Mouse (Mus musculus) forebrain, embryonic 10.5 days (tissue): ENCODE data around the gene Slc13a1. TPM values are rescaled to one million over a fixed set of nuclear protein-coding genes. Genes with fewer than 3 reads are reported as not detected.
"Not testable (repeated sequence)": the region's sequence is repeated elsewhere in the genome, so short reads cannot be mapped to it uniquely, and the experiment has no call there.

Experiments used
- DNase-seq: peaks from one replicate; pipeline ENCODE4 v3.0.0-alpha.2; 2017; ENCODE audit warnings: low spot score; ENCODE audit errors: extremely low spot score
- H3K27ac ChIP-seq: fragments of 300-500 bp; sonication (generic); 2 replicates; pipeline ENCODE4 v1.5.1; 2016; ENCODE audit warnings: mild to moderate bottlenecking
- H3K27me3 ChIP-seq: fragments of 300-500 bp; sonication (generic); 2 replicates; pipeline ENCODE4 v1.6.1; 2016; ENCODE audit warnings: mild to moderate bottlenecking; ENCODE audit not compliant: poor library complexity, severe bottlenecking
- H3K36me3 ChIP-seq: fragments of 300-500 bp; sonication (generic); replicated peaks from 2 replicates; pipeline ENCODE4 v1.6.1; 2016; ENCODE audit warnings: mild to moderate bottlenecking, moderate library complexity
- H3K4me1 ChIP-seq: fragments of 300-500 bp; sonication (generic); 2 replicates; pipeline ENCODE4 v1.6.1; 2016
- H3K4me3 ChIP-seq: fragments of 300-500 bp; sonication (generic); 2 replicates; pipeline ENCODE4 v1.5.1; 2016; ENCODE audit warnings: mild to moderate bottlenecking, moderate library complexity
- H3K9me3 ChIP-seq: fragments of 300-500 bp; sonication (generic); 2 replicates; pipeline ENCODE4 v1.6.1; 2016; ENCODE audit warnings: mild to moderate bottlenecking, moderate library complexity
- WGBS: fragments of 180-500 bp; shearing (Covaris S2); methylation state at CpG from one replicate; pipeline ENCODE4 v1.1.7; 2016; 5-methylcytosine and 5-hydroxymethylcytosine counted together
- polyA plus RNA-seq: library from polyadenylated mRNA; unstranded; fragments of >200 nt; fragmentation: Nextera tagmentation; extraction: Ambion mirVana; gene quantifications from 2 replicates; pipeline ENCODE4 v1.2.1, GENCODE M21; 2016

Slc13a1 gene
- 0.05 and 0.20 TPM in 2 replicates for polyA plus RNA-seq

DNA sequence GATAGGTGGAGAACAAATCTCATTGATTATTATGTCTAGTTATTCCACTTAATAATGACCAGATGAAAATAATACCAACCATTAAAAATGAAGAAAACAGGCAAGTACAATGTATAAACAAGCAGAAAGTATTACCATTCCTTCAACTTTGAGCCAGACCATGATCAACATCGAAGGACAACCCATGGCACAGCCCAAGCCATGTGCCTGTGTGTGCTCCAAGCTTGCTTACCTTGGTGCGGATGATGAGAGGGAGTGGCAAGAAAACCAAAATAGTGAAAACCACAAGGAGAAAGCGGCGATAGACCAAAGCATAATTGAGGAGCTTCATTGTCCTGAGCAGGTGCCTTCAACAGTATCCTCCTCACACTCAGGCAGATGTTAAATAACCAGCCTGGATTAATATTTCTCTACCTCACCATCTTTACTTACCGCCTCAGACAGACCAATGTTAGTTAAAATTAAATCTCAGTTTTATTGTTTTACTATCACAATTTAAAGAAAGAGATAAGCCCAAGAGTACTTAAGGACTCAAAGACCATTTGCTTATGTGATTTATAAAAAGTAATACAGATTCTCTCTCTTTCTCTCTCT, at the start of gene Slc13a1:
Gene Slc13a1, minus strand, starts transcription at position 359 of the 594 bp plus-strand sequence.
- H3K4me3 ChIP-seq, result no peak within 1 kb of the TSS
- H3K4me1 ChIP-seq, result 0 out of 2 replicates have a peak, but pooled peaks cover 4% of the 10 kb centered on the region
- no peak within 1 kb of the TSS for H3K27ac ChIP-seq
- DNase-seq, result no peak
- no peaks in the 10 kb centered on the region for H3K9me3 ChIP-seq
- no peaks in the 10 kb centered on the region for H3K36me3 ChIP-seq
- no peaks in the 10 kb centered on the region for H3K27me3 ChIP-seq
- 92% methylated on average over 5 of the region's 5 CpGs for WGBS

GRCm38 (mm10) chr6:24207866-24208265, 40.0 kb upstream of the Slc13a1 start:
- Histone ChIP-seq H3K4me3 (no peak overlapping the region), H3K27me3 (no peaks in the 10 kb centered on the region), H3K27ac (no peak overlapping the region), H3K4me1 (no peaks in the 10 kb centered on the region), H3K36me3 (no peaks in the 10 kb centered on the region), H3K9me3 (no peaks in the 10 kb centered on the region)
- WGBS, result 84% methylated on average over 3 of the region's 3 CpGs
- no peak for DNase-seq

- H3K27ac ChIP-seq, result no peak overlapping the region
- no peak overlapping the region for H3K4me3 ChIP-seq
- no peaks in the 10 kb centered on the region for H3K36me3 ChIP-seq
- H3K4me1 ChIP-seq, result peaks cover 13% of the 10 kb centered on the region
- no peak for DNase-seq
- H3K9me3 ChIP-seq, result no peaks in the 10 kb centered on the region
- WGBS, result 90% methylated on average over 6 of the region's 6 CpGs
- no peaks in the 10 kb centered on the region for H3K27me3 ChIP-seq
Measured at GRCm38 (mm10) chr6:24202226-24202625, 34.3 kb upstream of the Slc13a1 start.

GRCm38 (mm10) chr6:24200644-24201484, 33.0 kb upstream of the Slc13a1 start:
- H3K27ac ChIP-seq, result no peak overlapping the region
- H3K27me3 ChIP-seq, result no peaks in the 10 kb centered on the region
- peaks cover 18% of the 10 kb centered on the region for H3K4me1 ChIP-seq
- WGBS, result 66% methylated on average over 12 of the region's 12 CpGs
- H3K36me3 ChIP-seq, result no peaks in the 10 kb centered on the region
- H3K9me3 ChIP-seq, result no peaks in the 10 kb centered on the region
- no peak for DNase-seq
- H3K4me3 ChIP-seq, result no peak overlapping the region

DNA sequence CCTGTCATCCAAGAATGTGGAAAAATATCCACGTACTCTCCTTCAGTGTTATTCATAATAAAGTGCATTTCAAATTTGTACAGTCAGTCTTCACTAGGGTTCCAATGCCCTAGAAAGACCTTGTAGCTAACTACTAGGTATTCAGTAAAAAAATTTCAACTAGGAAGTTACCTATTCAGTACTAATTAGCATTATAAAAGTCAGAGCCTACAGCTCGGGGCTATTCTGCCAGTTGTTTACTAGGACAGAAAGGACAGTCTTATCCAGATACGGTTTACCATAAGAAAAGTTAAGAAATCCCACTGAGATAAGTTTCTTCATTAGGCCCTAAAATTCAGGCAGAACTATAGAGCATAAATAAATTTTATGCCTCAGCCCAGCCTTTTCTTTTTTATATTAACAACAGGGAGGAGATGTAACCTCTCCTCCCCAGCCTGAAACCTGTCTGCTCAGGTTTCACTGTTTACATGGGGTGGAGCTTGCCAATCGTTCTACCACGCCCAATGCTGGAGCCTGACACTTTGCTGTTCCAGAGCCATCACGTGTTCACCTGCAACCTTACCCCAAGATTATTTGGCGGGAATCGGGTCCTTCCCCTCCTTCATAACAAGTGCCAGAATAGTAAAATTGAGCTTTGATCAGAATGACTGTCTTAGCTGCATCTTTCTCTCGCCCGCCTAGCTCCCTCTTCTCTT, 29.8 kb upstream of the Slc13a1 start:
- H3K4me3 ChIP-seq, H3K27me3 ChIP-seq, H3K36me3 ChIP-seq, H3K27ac ChIP-seq, DNase-seq, H3K9me3 ChIP-seq: not testable (repeated sequence)
- WGBS, result 88% methylated on average over 10 of the region's 10 CpGs
- H3K4me1 ChIP-seq, result peaks cover 18% of the 10 kb centered on the region

DNA sequence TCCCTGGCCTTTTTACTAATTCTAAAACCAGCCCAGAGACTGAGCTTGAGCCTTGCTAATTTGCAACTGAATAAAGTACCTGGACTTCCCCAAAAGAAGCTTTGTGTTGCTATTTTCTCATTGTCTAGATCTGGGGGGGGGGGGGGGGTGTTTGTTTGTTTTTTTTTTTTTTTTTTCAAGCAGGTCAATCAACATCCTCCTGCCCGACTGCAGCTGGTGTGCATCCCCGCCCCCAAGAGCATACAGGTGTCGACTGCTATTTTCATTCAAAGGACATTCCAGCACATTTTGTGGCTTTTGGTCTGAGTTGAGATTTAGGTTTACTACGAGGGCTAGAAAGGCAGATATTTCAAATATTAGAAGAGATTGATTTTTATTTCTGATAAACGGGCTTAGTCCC, 28.5 kb upstream of the Slc13a1 start:
- WGBS, result 36% methylated on average over 5 of the region's 5 CpGs
- not testable (repeated sequence) for H3K27me3 ChIP-seq, H3K4me3 ChIP-seq, DNase-seq, H3K27ac ChIP-seq, H3K36me3 ChIP-seq, H3K9me3 ChIP-seq
- peaks cover 15% of the 10 kb centered on the region for H3K4me1 ChIP-seq

- no peaks in the 10 kb centered on the region for H3K4me1 ChIP-seq
- 90% methylated on average over 3 of the region's 3 CpGs for WGBS
- DNase-seq, result no peak
- no peaks in the 10 kb centered on the region for H3K36me3 ChIP-seq
- no peak overlapping the region for H3K27ac ChIP-seq
- no peaks in the 10 kb centered on the region for H3K27me3 ChIP-seq
- no peak overlapping the region for H3K4me3 ChIP-seq
- no peaks in the 10 kb centered on the region for H3K9me3 ChIP-seq
Measured at GRCm38 (mm10) chr6:24183439-24183838, 15.5 kb upstream of the Slc13a1 start.

DNA sequence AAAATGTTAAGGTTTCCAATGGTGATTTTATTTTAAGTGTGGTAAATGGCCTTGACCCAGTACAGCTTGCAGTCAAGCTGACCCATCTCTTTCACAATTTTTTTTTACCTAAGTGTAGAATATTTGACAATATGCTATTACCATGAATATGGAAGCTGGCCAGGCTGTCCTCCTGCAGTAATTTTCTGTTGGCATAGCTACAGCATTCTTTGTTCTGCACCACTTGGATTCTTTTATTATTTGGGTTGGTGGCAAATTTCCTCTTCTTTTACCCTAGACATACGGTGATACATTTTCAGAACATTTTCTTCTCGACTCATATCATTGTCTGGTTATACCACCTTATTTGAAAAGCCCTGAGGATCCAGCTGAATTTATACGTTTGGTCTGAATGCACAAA, 7.5 kb upstream of the Slc13a1 start:
- no peak for DNase-seq
- 92% methylated on average over 3 of the region's 3 CpGs for whole genome bisulfite sequencing
- Histone ChIP-seq H3K4me1 (no peaks in the 10 kb centered on the region), H3K36me3 (no peaks in the 10 kb centered on the region), H3K4me3 (no peak overlapping the region), H3K27me3 (no peaks in the 10 kb centered on the region), H3K27ac (no peak overlapping the region), H3K9me3 (no peaks in the 10 kb centered on the region)

- Histone ChIP-seq H3K4me3 (no peak overlapping the region), H3K27me3 (no peaks in the 10 kb centered on the region), H3K36me3 (no peaks in the 10 kb centered on the region), H3K9me3 (no peaks in the 10 kb centered on the region), H3K27ac (no peak overlapping the region), H3K4me1 (0 out of 2 replicates have a peak, but pooled peaks cover 4% of the 10 kb centered on the region)
- no peak for DNase-seq
Measured at GRCm38 (mm10) chr6:24173951-24174350, 6.1 kb upstream of the Slc13a1 start.

- Histone ChIP-seq H3K4me3 (no peak overlapping the region), H3K36me3 (no peaks in the 10 kb centered on the region), H3K9me3 (no peaks in the 10 kb centered on the region), H3K27ac (no peak overlapping the region), H3K4me1 (0 out of 2 replicates have a peak, but pooled peaks cover 4% of the 10 kb centered on the region), H3K27me3 (no peaks in the 10 kb centered on the region)
- WGBS, result 70% methylated on average over 2 of the region's 2 CpGs
- DNase-seq, result no peak
Measured at GRCm38 (mm10) chr6:24172736-24173135, 4.8 kb upstream of the Slc13a1 start.

DNA sequence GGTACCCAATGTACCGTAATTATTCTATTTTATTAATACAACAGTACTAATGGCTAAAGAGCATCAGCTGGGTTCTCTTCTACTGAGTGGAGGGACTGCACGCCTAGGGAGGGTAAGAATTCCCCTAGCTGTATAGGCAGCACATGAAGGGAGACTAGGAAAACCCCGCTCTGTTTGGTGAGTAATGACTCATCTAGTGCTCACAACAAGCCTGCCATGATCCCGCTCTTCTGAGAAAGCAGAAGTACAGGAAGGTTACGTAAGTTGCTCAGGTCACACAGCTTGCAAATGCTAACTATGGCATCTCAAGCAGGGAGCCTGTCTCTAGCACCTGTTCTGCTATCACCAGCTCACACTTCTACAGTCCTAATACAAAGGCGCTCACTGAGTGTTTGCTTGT, 1.1 kb downstream of the Slc13a1 start:
- no peaks in the 10 kb centered on the region for H3K36me3 ChIP-seq
- H3K27ac ChIP-seq, result no peak overlapping the region
- H3K4me3 ChIP-seq, result no peak overlapping the region
- 0 out of 2 replicates have a peak, but pooled peaks cover 4% of the 10 kb centered on the region for H3K4me1 ChIP-seq
- no peaks in the 10 kb centered on the region for H3K27me3 ChIP-seq
- no peaks in the 10 kb centered on the region for H3K9me3 ChIP-seq
- no peak for DNase-seq
- WGBS, result 93% methylated on average over 6 of the region's 6 CpGs

DNA sequence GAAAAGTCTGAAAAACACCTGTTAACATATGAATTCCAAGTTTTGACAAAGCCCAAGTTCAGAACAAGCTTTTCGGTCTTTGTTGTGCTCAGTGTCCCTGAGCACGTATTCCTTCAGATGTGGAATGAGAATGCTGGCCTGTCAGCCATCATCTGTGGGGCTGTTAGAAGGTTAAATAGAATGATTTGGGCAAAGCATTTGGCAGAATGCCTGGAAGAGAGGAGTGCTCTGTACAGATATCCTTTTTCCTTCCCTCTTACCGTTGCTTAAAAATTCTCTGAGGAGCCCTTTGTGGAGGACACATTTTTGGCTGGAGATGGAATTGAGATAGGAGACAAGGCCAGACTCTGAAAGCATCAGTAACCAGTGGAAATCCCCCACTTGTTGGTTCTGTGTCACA, 2.6 kb downstream of the Slc13a1 start:
- Histone ChIP-seq H3K27me3 (no peaks in the 10 kb centered on the region), H3K36me3 (no peaks in the 10 kb centered on the region), H3K27ac (no peak overlapping the region), H3K9me3 (no peaks in the 10 kb centered on the region), H3K4me3 (no peak overlapping the region), H3K4me1 (0 out of 2 replicates have a peak, but pooled peaks cover 4% of the 10 kb centered on the region)
- DNase-seq, result no peak
- 87% methylated on average over 3 of the region's 3 CpGs for WGBS

GRCm38 (mm10) chr6:24159795-24160194, 8.1 kb downstream of the Slc13a1 start:
- no peaks in the 10 kb centered on the region for H3K4me1 ChIP-seq
- no peak overlapping the region for H3K4me3 ChIP-seq
- H3K9me3 ChIP-seq, result no peaks in the 10 kb centered on the region
- no peak overlapping the region for H3K27ac ChIP-seq
- no peaks in the 10 kb centered on the region for H3K27me3 ChIP-seq
- WGBS, result 65% methylated on average over 1 of the region's 1 CpGs
- no peaks in the 10 kb centered on the region for H3K36me3 ChIP-seq
- no peak for DNase-seq
